Mouse (Mus musculus): Measurements from ENCODE around the gene Map3k4. TPM values are rescaled to one million over a fixed set of nuclear protein-coding genes. Genes with fewer than 3 reads are reported as not detected.

Map3k4 gene
- total RNA-seq, 1 experiment, result 31.7 TPM

- Histone ChIP-seq H3K36me3 (ENCODE audit: control insufficient read depth, insufficient read depth, low read length, poor library complexity, severe bottlenecking) (no peaks in the 10 kb centered on the region), H3K9ac (ENCODE audit: insufficient read depth, low read depth, low read length, poor library complexity, severe bottlenecking) (no peak overlapping the region), H3K4me1 (ENCODE audit: control insufficient read depth in 2 of 2, insufficient read depth in 2 of 2, low read length in 2 of 2, poor library complexity in 1 of 2) (no peaks in the 10 kb centered on the region), H3K9me3 (ENCODE audit: control insufficient read depth, insufficient read depth, low read depth, low read length) (no peaks in the 10 kb centered on the region), H3K4me3 (ENCODE audit: insufficient read depth in 1 of 2, low read depth in 1 of 2, low read length in 2 of 2, poor library complexity in 1 of 2, severe bottlenecking in 1 of 2) (no peak overlapping the region), H3K27ac (ENCODE audit: insufficient read depth, low read depth, low read length, poor library complexity, severe bottlenecking) (no peak overlapping the region)
- in situ Hi-C loops (cut with MboI; ENCODE audit: low sequenced_read_pairs in 2 of 2, unreplicated experiment in 2 of 2), result no loop called here
- DNase-seq (ENCODE audit: low read depth, low spot score), result no peak
- TF ChIP-seq MAFK (IDR thresholded peaks at IDR 0.05; ENCODE audit: insufficient read depth, low read depth, low read length), result no peak
- TF ChIP-seq CHD2 (IDR thresholded peaks at IDR 0.05; ENCODE audit: low read depth, low read length), result no peak
- TF ChIP-seq ZNF384 (IDR thresholded peaks at IDR 0.05; ENCODE audit: low read depth, low read length), result no peak
- no peak for TF ChIP-seq ZC3H11A (IDR thresholded peaks at IDR 0.05; ENCODE audit: borderline replicate concordance, low read depth, low read length)
- no peak for TF ChIP-seq HCFC1 (IDR thresholded peaks at IDR 0.05; ENCODE audit: borderline replicate concordance, insufficient read depth, low read length)
These were observed 25.2 kb upstream of the Map3k4 start for GRCm38 (mm10) chr17:12343702-12344376.

- DNase-seq (ENCODE audit: low read depth, low spot score), result no peak
- H3K4me3 ChIP-seq (ENCODE audit: insufficient read depth in 1 of 2, low read depth in 1 of 2, low read length in 2 of 2, poor library complexity in 1 of 2, severe bottlenecking in 1 of 2), result no peak overlapping the region
- H3K36me3 ChIP-seq (ENCODE audit: control insufficient read depth, insufficient read depth, low read length, poor library complexity, severe bottlenecking), result no peaks in the 10 kb centered on the region
- in situ Hi-C loops (cut with MboI; ENCODE audit: low sequenced_read_pairs in 2 of 2, unreplicated experiment in 2 of 2), result no loop called here
- no peak overlapping the region for H3K9ac ChIP-seq (ENCODE audit: insufficient read depth, low read depth, low read length, poor library complexity, severe bottlenecking)
- TF ChIP-seq ZC3H11A (IDR thresholded peaks at IDR 0.05; ENCODE audit: borderline replicate concordance, low read depth, low read length), result no peak
- no peaks in the 10 kb centered on the region for H3K4me1 ChIP-seq (ENCODE audit: control insufficient read depth in 2 of 2, insufficient read depth in 2 of 2, low read length in 2 of 2, poor library complexity in 1 of 2)
- H3K9me3 ChIP-seq (ENCODE audit: control insufficient read depth, insufficient read depth, low read depth, low read length), result no peaks in the 10 kb centered on the region
- H3K27ac ChIP-seq (ENCODE audit: insufficient read depth, low read depth, low read length, poor library complexity, severe bottlenecking), result no peak overlapping the region
These were observed 18.6 kb upstream of the Map3k4 start for GRCm38 (mm10) chr17:12337156-12337555.

- H3K27ac ChIP-seq (ENCODE audit: insufficient read depth, low read depth, low read length, poor library complexity, severe bottlenecking), result no peak overlapping the region
- TF ChIP-seq ZC3H11A (IDR thresholded peaks at IDR 0.05; ENCODE audit: borderline replicate concordance, low read depth, low read length) (no peak), MAFK (IDR thresholded peaks at IDR 0.05; ENCODE audit: insufficient read depth, low read depth, low read length) (no peak), ZNF384 (IDR thresholded peaks at IDR 0.05; ENCODE audit: low read depth, low read length) (no peak), HCFC1 (IDR thresholded peaks at IDR 0.05; ENCODE audit: borderline replicate concordance, insufficient read depth, low read length) (no peak), CHD2 (IDR thresholded peaks at IDR 0.05; ENCODE audit: low read depth, low read length) (no peak)
- in situ Hi-C loops (cut with MboI; ENCODE audit: low sequenced_read_pairs in 2 of 2, unreplicated experiment in 2 of 2), result no loop called here
These were observed 17.7 kb upstream of the Map3k4 start for GRCm38 (mm10) chr17:12336073-12336868.

GRCm38 (mm10) chr17:12335115-12335514 is 16.5 kb upstream of the Map3k4 start:
- no peak for TF ChIP-seq HCFC1 (IDR thresholded peaks at IDR 0.05; ENCODE audit: borderline replicate concordance, insufficient read depth, low read length)
- no peak for TF ChIP-seq MAFK (IDR thresholded peaks at IDR 0.05; ENCODE audit: insufficient read depth, low read depth, low read length)
- no peak for TF ChIP-seq ZNF384 (IDR thresholded peaks at IDR 0.05; ENCODE audit: low read depth, low read length)
- TF ChIP-seq ZC3H11A (IDR thresholded peaks at IDR 0.05; ENCODE audit: borderline replicate concordance, low read depth, low read length), result no peak
- no peak for TF ChIP-seq CHD2 (IDR thresholded peaks at IDR 0.05; ENCODE audit: low read depth, low read length)
- Histone ChIP-seq H3K4me1 (ENCODE audit: control insufficient read depth in 2 of 2, insufficient read depth in 2 of 2, low read length in 2 of 2, poor library complexity in 1 of 2) (no peaks in the 10 kb centered on the region), H3K4me3 (ENCODE audit: insufficient read depth in 1 of 2, low read depth in 1 of 2, low read length in 2 of 2, poor library complexity in 1 of 2, severe bottlenecking in 1 of 2) (no peak overlapping the region), H3K9me3 (ENCODE audit: control insufficient read depth, insufficient read depth, low read depth, low read length) (no peaks in the 10 kb centered on the region), H3K27ac (ENCODE audit: insufficient read depth, low read depth, low read length, poor library complexity, severe bottlenecking) (no peak overlapping the region), H3K36me3 (ENCODE audit: control insufficient read depth, insufficient read depth, low read length, poor library complexity, severe bottlenecking) (no peaks in the 10 kb centered on the region), H3K9ac (ENCODE audit: insufficient read depth, low read depth, low read length, poor library complexity, severe bottlenecking) (no peak overlapping the region)
- in situ Hi-C loops (cut with MboI; ENCODE audit: low sequenced_read_pairs in 2 of 2, unreplicated experiment in 2 of 2), result no loop called here
- no peak for DNase-seq (ENCODE audit: low read depth, low spot score)

More at GRCm38 (mm10) chr17:12336073-12336868, 17.7 kb upstream of the Map3k4 start:
- no peaks in the 10 kb centered on the region for H3K36me3 ChIP-seq (ENCODE audit: control insufficient read depth, insufficient read depth, low read length, poor library complexity, severe bottlenecking)
- H3K9ac ChIP-seq (ENCODE audit: insufficient read depth, low read depth, low read length, poor library complexity, severe bottlenecking), result no peak overlapping the region
- DNase-seq (ENCODE audit: low read depth, low spot score), result no peak
- H3K9me3 ChIP-seq (ENCODE audit: control insufficient read depth, insufficient read depth, low read depth, low read length), result no peaks in the 10 kb centered on the region
- no peak overlapping the region for H3K4me3 ChIP-seq (ENCODE audit: insufficient read depth in 1 of 2, low read depth in 1 of 2, low read length in 2 of 2, poor library complexity in 1 of 2, severe bottlenecking in 1 of 2)
- H3K4me1 ChIP-seq (ENCODE audit: control insufficient read depth in 2 of 2, insufficient read depth in 2 of 2, low read length in 2 of 2, poor library complexity in 1 of 2), result no peaks in the 10 kb centered on the region
